Mouse (Mus musculus): ENCODE measurements around the gene Rps19bp1.

GRCm38 (mm10) chr15:80277107-80277506 is 13.0 kb upstream of the Rps19bp1 start:
- TF ChIP-seq POLR2A (IDR thresholded peaks at IDR 0.05; ENCODE audit: borderline replicate concordance, low read depth, low read length) (no peak), CTCF (IDR thresholded peaks at IDR 0.05; ENCODE audit: low read depth, low read length) (no peak)

Data from bone marrow macrophage, adult 2 months (primary cell).